Mouse (Mus musculus): ENCODE measurements at regions not wholly inside any gene's neighbourhood (a gene's known extent, or its start where the extent isn't known, plus 50 kb on each side); places are given as distances from the start of the nearest gene placed in this dataset.

DNA sequence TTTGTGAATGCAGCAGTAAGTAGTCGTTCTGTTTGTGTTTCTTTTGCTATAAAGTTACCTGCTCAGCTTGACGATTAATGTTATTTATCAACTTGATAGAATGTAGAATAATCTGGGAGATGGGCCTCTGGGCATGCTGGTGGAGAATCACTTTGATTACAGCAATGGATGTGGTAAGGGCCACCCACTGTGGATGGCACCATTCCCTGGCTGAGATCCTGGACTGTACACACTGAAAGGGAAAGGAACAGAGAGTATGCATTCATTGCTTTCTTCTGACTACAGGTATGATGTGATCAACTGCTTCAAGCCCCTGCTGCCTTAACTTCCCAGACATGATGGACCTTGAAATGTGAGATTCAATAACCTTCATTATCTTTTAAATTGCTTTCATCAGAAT is 299.8 kb upstream of the Bmp2 start:
- no peaks in the 10 kb centered on the region for H3K9me3 ChIP-seq (replicated peaks)
- H3K27ac ChIP-seq, result no peak overlapping the region
- H3K27me3 ChIP-seq, result no peaks in the 10 kb centered on the region
- no peak overlapping the region for H3K4me2 ChIP-seq
- no peak overlapping the region for H3K9ac ChIP-seq
- 89% methylated on average over 2 of the region's 2 CpGs for WGBS
- no peaks in the 10 kb centered on the region for H3K4me1 ChIP-seq
- ATAC-seq, result no peak
- H3K4me3 ChIP-seq, result no peak overlapping the region
- H3K36me3 ChIP-seq (ENCODE audit: poor library complexity, severe bottlenecking), result no peaks in the 10 kb centered on the region

GRCm38 (mm10) chr2:133274424-133274823 is 277.5 kb upstream of the Bmp2 start:
- ATAC-seq, result no peak; the same call in 1 of the 2 replicates
- Histone ChIP-seq H3K9me3 (replicated peaks) (no peaks in the 10 kb centered on the region), H3K27me3 (no peaks in the 10 kb centered on the region), H3K27ac (no peak overlapping the region), H3K4me1 (no peaks in the 10 kb centered on the region), H3K9ac (no peak overlapping the region), H3K4me3 (no peak overlapping the region), H3K4me2 (no peak overlapping the region), H3K36me3 (ENCODE audit: poor library complexity, severe bottlenecking) (no peaks in the 10 kb centered on the region)
- WGBS, result 53% methylated on average over 4 of the region's 4 CpGs

DNA sequence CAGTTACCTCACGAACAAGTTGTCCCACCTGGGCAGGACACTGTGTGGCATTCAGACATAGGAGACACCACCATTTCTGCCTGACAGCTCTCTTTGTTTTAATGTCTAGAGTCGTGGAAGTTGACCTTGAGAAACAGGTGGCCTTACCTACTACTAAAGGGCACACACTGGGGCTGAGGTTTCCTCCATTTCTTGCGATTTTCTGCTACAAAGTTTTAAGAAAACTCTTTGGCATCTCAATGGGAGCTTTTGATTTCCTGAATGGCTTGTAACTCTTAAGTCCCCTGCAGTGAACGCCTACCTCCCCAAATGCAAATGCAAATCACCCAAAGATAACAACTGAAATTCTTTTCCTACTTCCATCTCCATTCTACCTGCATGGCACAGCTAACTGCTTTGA is 273.4 kb upstream of the Bmp2 start:
- ATAC-seq, result no peak
- no peaks in the 10 kb centered on the region for H3K4me1 ChIP-seq
- H3K27me3 ChIP-seq, result no peaks in the 10 kb centered on the region
- H3K4me2 ChIP-seq, result no peak overlapping the region
- no peak overlapping the region for H3K4me3 ChIP-seq
- no peaks in the 10 kb centered on the region for H3K9me3 ChIP-seq (replicated peaks)
- no peak overlapping the region for H3K27ac ChIP-seq
- no peaks in the 10 kb centered on the region for H3K36me3 ChIP-seq (ENCODE audit: poor library complexity, severe bottlenecking)
- no peak overlapping the region for H3K9ac ChIP-seq
- 49% methylated on average over 4 of the region's 4 CpGs for WGBS

- no peak for ATAC-seq
- H3K36me3 ChIP-seq (ENCODE audit: poor library complexity, severe bottlenecking), result no peaks in the 10 kb centered on the region
- H3K27me3 ChIP-seq, result no peaks in the 10 kb centered on the region
- H3K27ac ChIP-seq, result no peak overlapping the region
- no peaks in the 10 kb centered on the region for H3K9me3 ChIP-seq (replicated peaks)
- no peak overlapping the region for H3K4me2 ChIP-seq
- H3K9ac ChIP-seq, result no peak overlapping the region
- no peak overlapping the region for H3K4me3 ChIP-seq
- H3K4me1 ChIP-seq, result no peaks in the 10 kb centered on the region
- WGBS, result 89% methylated on average over 4 of the region's 4 CpGs
Measured at GRCm38 (mm10) chr2:133279275-133279674, 272.7 kb upstream of the Bmp2 start.

GRCm38 (mm10) chr2:133282692-133283091 is 269.3 kb upstream of the Bmp2 start:
- H3K4me3 ChIP-seq, result no peak overlapping the region
- ATAC-seq, result peak; percentile 57; the same call in 1 of the 2 replicates
- no peaks in the 10 kb centered on the region for H3K27me3 ChIP-seq
- H3K27ac ChIP-seq, result no peak overlapping the region
- H3K9me3 ChIP-seq (replicated peaks), result no peaks in the 10 kb centered on the region
- no peaks in the 10 kb centered on the region for H3K36me3 ChIP-seq (ENCODE audit: poor library complexity, severe bottlenecking)
- H3K4me2 ChIP-seq, result no peak overlapping the region
- 58% methylated on average over 5 of the region's 5 CpGs for WGBS
- no peaks in the 10 kb centered on the region for H3K4me1 ChIP-seq
- H3K9ac ChIP-seq, result no peak overlapping the region

DNA sequence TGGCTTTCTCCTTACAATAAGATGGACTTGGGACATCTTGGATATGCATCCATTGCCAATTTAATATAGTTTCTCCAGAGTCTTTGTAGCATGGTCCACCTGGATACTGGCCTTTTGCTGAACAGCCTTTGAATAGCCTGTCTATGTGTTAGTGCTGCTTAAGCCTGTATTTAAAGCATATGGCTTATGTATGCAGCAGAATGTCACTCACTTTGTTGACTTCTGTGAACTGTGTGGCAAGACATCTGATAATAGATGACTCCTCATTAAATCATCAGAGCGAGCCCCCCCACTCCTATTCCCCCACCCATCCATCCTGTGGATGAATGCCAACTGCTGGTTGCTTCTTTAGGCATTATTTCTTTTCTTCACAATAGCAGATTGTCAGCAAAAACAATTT is 268.2 kb upstream of the Bmp2 start:
- no peaks in the 10 kb centered on the region; the same call in 1 of the 2 replicates for H3K9me3 ChIP-seq (replicated peaks)
- H3K9ac ChIP-seq, result no peak overlapping the region
- no peak overlapping the region for H3K4me2 ChIP-seq
- H3K4me1 ChIP-seq, result no peaks in the 10 kb centered on the region
- no peak overlapping the region for H3K4me3 ChIP-seq
- no peak for ATAC-seq
- no peaks in the 10 kb centered on the region for H3K27me3 ChIP-seq
- no peak overlapping the region for H3K27ac ChIP-seq
- 76% methylated on average over 1 of the region's 1 CpGs for WGBS
- H3K36me3 ChIP-seq (ENCODE audit: poor library complexity, severe bottlenecking), result no peaks in the 10 kb centered on the region

DNA sequence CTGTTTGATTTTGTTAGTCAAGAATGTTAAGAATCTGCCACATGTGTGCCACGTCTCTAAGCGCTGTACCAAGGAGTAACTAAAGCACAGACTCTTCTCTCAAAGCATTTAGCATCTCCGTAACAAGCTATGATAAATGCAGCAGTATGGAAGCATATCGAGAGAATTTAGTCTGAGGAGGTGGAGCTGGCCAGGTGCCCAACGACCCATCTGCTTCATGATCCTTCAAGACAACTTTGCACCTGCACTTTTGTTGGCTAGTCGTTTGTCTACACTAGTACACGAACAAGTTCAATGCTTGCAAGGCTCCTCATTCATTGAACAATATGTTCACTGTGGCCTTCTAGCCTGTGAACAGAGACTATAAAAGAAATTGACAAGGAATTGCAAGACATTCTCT is 257.8 kb upstream of the Bmp2 start:
- 70% methylated on average over 7 of the region's 7 CpGs for WGBS
- no peaks in the 10 kb centered on the region for H3K36me3 ChIP-seq (ENCODE audit: poor library complexity, severe bottlenecking)
- no peak overlapping the region for H3K4me3 ChIP-seq
- no peak for ATAC-seq
- no peak overlapping the region for H3K4me2 ChIP-seq
- H3K27ac ChIP-seq, result no peak overlapping the region
- no peaks in the 10 kb centered on the region for H3K9me3 ChIP-seq (replicated peaks)
- no peaks in the 10 kb centered on the region for H3K27me3 ChIP-seq
- no peaks in the 10 kb centered on the region for H3K4me1 ChIP-seq
- no peak overlapping the region for H3K9ac ChIP-seq

- no peak overlapping the region for H3K27ac ChIP-seq
- no peak for ATAC-seq
- H3K27me3 ChIP-seq, result no peaks in the 10 kb centered on the region
- H3K4me2 ChIP-seq, result no peak overlapping the region
- no peak overlapping the region for H3K9ac ChIP-seq
- WGBS, result 61% methylated on average over 3 of the region's 3 CpGs
- no peaks in the 10 kb centered on the region for H3K9me3 ChIP-seq (replicated peaks)
- H3K4me3 ChIP-seq, result no peak overlapping the region
- H3K4me1 ChIP-seq, result no peaks in the 10 kb centered on the region
- no peaks in the 10 kb centered on the region for H3K36me3 ChIP-seq (ENCODE audit: poor library complexity, severe bottlenecking)
Measured at GRCm38 (mm10) chr2:133305936-133306335, 246.0 kb upstream of the Bmp2 start.

DNA sequence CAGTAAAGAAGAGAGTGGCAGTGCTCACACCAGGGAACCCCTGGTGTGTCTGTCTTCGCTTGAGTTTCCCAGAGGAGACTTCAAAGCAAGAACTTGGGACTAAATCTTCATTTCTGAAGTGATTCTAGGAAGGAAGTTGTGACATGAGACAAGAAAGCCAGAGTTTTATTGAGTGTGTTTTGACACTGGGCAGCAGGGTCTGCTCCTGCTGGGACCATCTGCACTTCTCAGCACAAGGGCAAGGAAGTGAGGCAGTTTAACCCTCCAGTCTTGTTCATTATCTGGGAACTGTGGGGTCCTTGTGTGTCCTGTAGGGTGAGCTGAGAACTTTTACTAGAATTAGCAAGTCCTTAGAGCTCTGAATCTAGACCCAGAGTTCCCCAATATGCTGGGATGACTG is 241.0 kb upstream of the Bmp2 start:
- Histone ChIP-seq H3K9ac (no peak overlapping the region), H3K4me3 (no peak overlapping the region), H3K4me2 (no peak overlapping the region), H3K27me3 (no peaks in the 10 kb centered on the region), H3K36me3 (ENCODE audit: poor library complexity, severe bottlenecking) (no peaks in the 10 kb centered on the region), H3K9me3 (replicated peaks) (no peaks in the 10 kb centered on the region), H3K27ac (no peak overlapping the region), H3K4me1 (no peaks in the 10 kb centered on the region)
- ATAC-seq, result no peak
- WGBS, result 63% methylated on average over 1 of the region's 1 CpGs

- Histone ChIP-seq H3K9ac (no peak overlapping the region), H3K36me3 (ENCODE audit: poor library complexity, severe bottlenecking) (no peaks in the 10 kb centered on the region), H3K9me3 (replicated peaks) (no peaks in the 10 kb centered on the region), H3K27ac (no peak overlapping the region), H3K4me1 (no peaks in the 10 kb centered on the region), H3K4me2 (no peak overlapping the region), H3K27me3 (no peaks in the 10 kb centered on the region), H3K4me3 (no peak overlapping the region)
- no peak for ATAC-seq
- 78% methylated on average over 6 of the region's 6 CpGs for WGBS
Measured at GRCm38 (mm10) chr2:133326290-133327050, 225.5 kb upstream of the Bmp2 start.

DNA sequence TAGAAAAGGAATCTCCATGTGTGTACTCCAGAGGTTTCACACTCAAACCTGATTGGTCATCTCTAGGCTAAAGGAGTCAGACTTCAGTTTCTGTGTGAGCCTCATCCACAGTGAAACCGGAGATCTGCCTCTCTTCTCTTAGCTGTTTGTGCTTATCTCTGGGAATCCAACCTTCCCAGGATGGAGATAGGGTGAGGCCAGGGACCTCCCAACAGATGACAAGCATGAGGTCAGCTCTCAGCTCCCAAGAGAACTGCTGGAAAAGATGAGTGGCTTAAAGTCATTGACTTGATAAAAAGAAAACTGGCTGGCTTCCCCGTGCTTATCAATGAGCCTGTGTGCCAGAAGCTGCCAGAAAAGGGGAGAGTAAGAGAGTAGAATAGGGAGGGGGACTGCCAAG is 224.3 kb upstream of the Bmp2 start:
- Histone ChIP-seq H3K36me3 (ENCODE audit: poor library complexity, severe bottlenecking) (no peaks in the 10 kb centered on the region), H3K27me3 (no peaks in the 10 kb centered on the region), H3K4me3 (no peak overlapping the region), H3K4me2 (no peak overlapping the region), H3K4me1 (no peaks in the 10 kb centered on the region), H3K9me3 (replicated peaks) (no peaks in the 10 kb centered on the region), H3K27ac (no peak overlapping the region), H3K9ac (no peak overlapping the region)
- ATAC-seq, result no peak
- WGBS, result 59% methylated on average over 2 of the region's 2 CpGs

DNA sequence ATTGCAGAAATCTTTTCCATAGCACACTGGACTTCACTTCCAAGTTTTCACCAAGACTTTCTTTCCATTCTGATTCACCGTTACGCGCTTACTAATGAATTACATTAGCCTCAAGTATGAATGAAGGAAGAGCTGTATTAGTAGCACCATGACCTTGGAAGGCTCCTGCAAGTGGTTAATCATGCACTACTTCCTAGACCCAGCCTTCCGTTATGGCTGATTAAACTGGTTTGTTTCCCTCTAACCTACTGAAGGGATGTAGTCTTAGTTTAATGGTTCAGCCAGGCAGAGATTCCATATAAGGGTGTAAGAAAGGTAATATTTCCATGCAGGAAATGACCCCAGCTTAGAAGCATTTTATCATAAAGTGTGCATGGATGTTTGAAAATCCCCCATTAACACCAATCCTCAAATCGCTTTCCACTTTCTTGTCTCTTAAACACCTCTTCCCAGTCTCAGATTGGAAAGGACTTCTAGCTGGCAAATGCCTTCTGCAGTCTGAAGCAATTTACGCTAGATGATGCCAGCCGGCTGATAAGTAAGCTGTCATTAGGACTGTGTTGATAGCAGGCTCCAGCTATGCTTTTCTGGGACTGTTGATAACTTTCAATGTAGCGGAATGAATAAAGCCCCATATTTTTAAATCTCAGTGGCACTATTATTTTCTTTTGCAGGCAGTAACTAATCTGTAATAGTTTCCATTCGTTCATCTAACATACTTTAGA is 215.6 kb upstream of the Bmp2 start:
- Histone ChIP-seq H3K9me3 (replicated peaks) (no peaks in the 10 kb centered on the region), H3K4me2 (no peak overlapping the region), H3K4me1 (no peaks in the 10 kb centered on the region), H3K27ac (no peak overlapping the region), H3K9ac (no peak overlapping the region), H3K4me3 (no peak overlapping the region), H3K27me3 (no peaks in the 10 kb centered on the region), H3K36me3 (ENCODE audit: poor library complexity, severe bottlenecking) (no peaks in the 10 kb centered on the region)
- WGBS, result 90% methylated on average over 9 of the region's 9 CpGs
- ATAC-seq, result no peak

DNA sequence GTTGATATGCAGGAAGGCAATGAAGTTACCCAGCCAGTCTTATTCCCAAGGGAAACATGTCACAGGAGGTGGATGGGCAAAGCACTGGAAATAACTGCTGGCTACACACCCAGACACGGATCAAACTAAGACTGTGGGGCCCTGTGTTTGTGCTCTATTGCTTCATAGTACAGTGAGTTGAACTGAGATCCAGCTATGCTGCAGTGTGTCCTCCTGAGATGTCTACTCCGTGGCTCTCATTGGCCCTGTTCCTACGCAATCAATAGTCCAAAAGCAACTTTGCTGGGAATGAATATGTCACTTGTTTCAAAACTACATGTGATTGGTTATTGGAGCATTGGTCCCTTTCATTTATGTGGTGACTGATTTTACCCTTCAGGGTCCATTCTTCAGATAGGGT is 213.8 kb upstream of the Bmp2 start:
- H3K27me3 ChIP-seq, result no peaks in the 10 kb centered on the region
- no peaks in the 10 kb centered on the region for H3K9me3 ChIP-seq (replicated peaks)
- H3K4me1 ChIP-seq, result no peaks in the 10 kb centered on the region
- no peak overlapping the region for H3K4me2 ChIP-seq
- 92% methylated on average over 3 of the region's 3 CpGs for WGBS
- no peak overlapping the region for H3K9ac ChIP-seq
- H3K27ac ChIP-seq, result no peak overlapping the region
- no peaks in the 10 kb centered on the region for H3K36me3 ChIP-seq (ENCODE audit: poor library complexity, severe bottlenecking)
- ATAC-seq, result no peak
- H3K4me3 ChIP-seq, result no peak overlapping the region
